Mouse (Mus musculus): ENCODE results near the gene Tas2r135. TPM values are rescaled to one million over a fixed set of nuclear protein-coding genes. Genes with fewer than 3 reads are reported as not detected.

Tas2r135 gene
- polyA plus RNA-seq, 1 experiment from 2014 or later: not detected

- H3K27me3 ChIP-seq (ENCODE audit: control insufficient read depth, insufficient read depth, low read length): no peaks in the 10 kb centered on the region
- 20% methylated on average over 4 of the region's 4 CpGs for WGBS
- ATAC-seq (ENCODE audit: insufficient number of reproducible peaks, low FRiP score, low TSS enrichment, low read depth) (no peak), DNase-seq (ENCODE audit: low spot score) (no peak)
- H3K4me1 ChIP-seq (ENCODE audit: control insufficient read depth, insufficient read depth, low read length): peaks cover 7% of the 10 kb centered on the region; the same call in 1 of the 2 replicates
- no peak overlapping the region for H3K9ac ChIP-seq (ENCODE audit: low read length)
- no peak overlapping the region for H3K4me2 ChIP-seq (ENCODE audit: low read depth, severe bottlenecking)
- no peak overlapping the region for H3K4me3 ChIP-seq (ENCODE audit: low read depth, low read length)
- no peaks in the 10 kb centered on the region for H3K36me3 ChIP-seq (ENCODE audit: control insufficient read depth, insufficient read depth, low read length)
- H3K27ac ChIP-seq (replicated peaks; ENCODE audit: low read depth, low read length): no peak overlapping the region
- no peaks in the 10 kb centered on the region for H3K9me3 ChIP-seq (ENCODE audit: control insufficient read depth, low read length)
These were observed 34.4 kb upstream of the Tas2r135 start for GRCm38 (mm10) chr6:42370630-42371363.

GRCm38 (mm10) chr6:42372001-42372400, 33.2 kb upstream of the Tas2r135 start:
- Histone ChIP-seq H3K27me3 (ENCODE audit: control insufficient read depth, insufficient read depth, low read length) (no peaks in the 10 kb centered on the region), H3K4me1 (ENCODE audit: control insufficient read depth, insufficient read depth, low read length) (peaks cover 7% of the 10 kb centered on the region; the same call in 1 of the 2 replicates), H3K9me3 (ENCODE audit: control insufficient read depth, low read length) (no peaks in the 10 kb centered on the region), H3K27ac (replicated peaks; ENCODE audit: low read depth, low read length) (no peak overlapping the region), H3K4me3 (ENCODE audit: low read depth, low read length) (no peak overlapping the region), H3K36me3 (ENCODE audit: control insufficient read depth, insufficient read depth, low read length) (no peaks in the 10 kb centered on the region), H3K4me2 (ENCODE audit: low read depth, severe bottlenecking) (no peak overlapping the region), H3K9ac (ENCODE audit: low read length) (no peak overlapping the region)
- 2% methylated on average over 3 of the region's 3 CpGs for WGBS
- no peak for DNase-seq (ENCODE audit: low spot score)
- ATAC-seq (ENCODE audit: insufficient number of reproducible peaks, low FRiP score, low TSS enrichment, low read depth): no peak

- WGBS: 13% methylated on average over 9 of the region's 9 CpGs
- Histone ChIP-seq H3K27ac (replicated peaks; ENCODE audit: low read depth, low read length) (no peak overlapping the region), H3K27me3 (ENCODE audit: control insufficient read depth, insufficient read depth, low read length) (no peaks in the 10 kb centered on the region), H3K4me1 (ENCODE audit: control insufficient read depth, insufficient read depth, low read length) (peaks cover 7% of the 10 kb centered on the region; the same call in 1 of the 2 replicates), H3K4me3 (ENCODE audit: low read depth, low read length) (peak overlapping the region; percentile 48), H3K36me3 (ENCODE audit: control insufficient read depth, insufficient read depth, low read length) (no peaks in the 10 kb centered on the region), H3K9ac (ENCODE audit: low read length) (no peak overlapping the region; the same call in 1 of the 2 replicates), H3K4me2 (ENCODE audit: low read depth, severe bottlenecking) (peak overlapping the region; percentile 89), H3K9me3 (ENCODE audit: control insufficient read depth, low read length) (no peaks in the 10 kb centered on the region)
- no peak for DNase-seq (ENCODE audit: low spot score)
- peak; percentile 52 for ATAC-seq (ENCODE audit: insufficient number of reproducible peaks, low FRiP score, low TSS enrichment, low read depth)
These were observed 32.8 kb upstream of the Tas2r135 start for GRCm38 (mm10) chr6:42372421-42372815.

- WGBS: under 1% methylated on average over 29 of the region's 36 CpGs
- ATAC-seq (ENCODE audit: insufficient number of reproducible peaks, low FRiP score, low TSS enrichment, low read depth): peak; percentile 74
- Histone ChIP-seq H3K4me1 (ENCODE audit: control insufficient read depth, insufficient read depth, low read length) (peaks cover 7% of the 10 kb centered on the region; the same call in 1 of the 2 replicates), H3K9ac (ENCODE audit: low read length) (peak within 1 kb of the TSS; percentile 56), H3K27ac (replicated peaks; ENCODE audit: low read depth, low read length) (0 out of 2 replicates have a peak within 1 kb of the TSS, but pooled peaks have one; percentile 26), H3K4me2 (ENCODE audit: low read depth, severe bottlenecking) (peak within 1 kb of the TSS; percentile 89), H3K4me3 (ENCODE audit: low read depth, low read length) (peak within 1 kb of the TSS; percentile 48), H3K36me3 (ENCODE audit: control insufficient read depth, insufficient read depth, low read length) (no peaks in the 10 kb centered on the region), H3K27me3 (ENCODE audit: control insufficient read depth, insufficient read depth, low read length) (no peaks in the 10 kb centered on the region), H3K9me3 (ENCODE audit: control insufficient read depth, low read length) (no peaks in the 10 kb centered on the region)
- peak; percentile 81 for DNase-seq (ENCODE audit: low spot score)
These were observed 32.3 kb upstream of the Tas2r135 start, which contains the start of gene Epha1 for GRCm38 (mm10) chr6:42372816-42373547. TSS of gene Epha1 (minus strand) at chr6:42373268.

GRCm38 (mm10) chr6:42373669-42374430, 31.4 kb upstream of the Tas2r135 start:
- 50% methylated on average over 6 of the region's 7 CpGs for WGBS
- Histone ChIP-seq H3K27me3 (ENCODE audit: control insufficient read depth, insufficient read depth, low read length) (no peaks in the 10 kb centered on the region), H3K9ac (ENCODE audit: low read length) (no peak overlapping the region), H3K9me3 (ENCODE audit: control insufficient read depth, low read length) (no peaks in the 10 kb centered on the region), H3K36me3 (ENCODE audit: control insufficient read depth, insufficient read depth, low read length) (no peaks in the 10 kb centered on the region), H3K4me3 (ENCODE audit: low read depth, low read length) (peak overlapping the region; percentile 48; the same call in 1 of the 2 replicates), H3K4me1 (ENCODE audit: control insufficient read depth, insufficient read depth, low read length) (peaks cover 7% of the 10 kb centered on the region; the same call in 1 of the 2 replicates), H3K4me2 (ENCODE audit: low read depth, severe bottlenecking) (peak overlapping the region; percentile 89), H3K27ac (replicated peaks; ENCODE audit: low read depth, low read length) (no peak overlapping the region)
- DNase-seq (ENCODE audit: low spot score) (no peak), ATAC-seq (ENCODE audit: insufficient number of reproducible peaks, low FRiP score, low TSS enrichment, low read depth) (no peak)

- H3K4me1 ChIP-seq (ENCODE audit: control insufficient read depth, insufficient read depth, low read length): peaks cover 7% of the 10 kb centered on the region; the same call in 1 of the 2 replicates
- H3K27me3 ChIP-seq (ENCODE audit: control insufficient read depth, insufficient read depth, low read length): no peaks in the 10 kb centered on the region
- H3K27ac ChIP-seq (replicated peaks; ENCODE audit: low read depth, low read length): no peak overlapping the region
- no peaks in the 10 kb centered on the region for H3K9me3 ChIP-seq (ENCODE audit: control insufficient read depth, low read length)
- H3K9ac ChIP-seq (ENCODE audit: low read length): no peak overlapping the region
- no peak overlapping the region for H3K4me3 ChIP-seq (ENCODE audit: low read depth, low read length)
- DNase-seq (ENCODE audit: low spot score): no peak
- no peak overlapping the region for H3K4me2 ChIP-seq (ENCODE audit: low read depth, severe bottlenecking)
- ATAC-seq (ENCODE audit: insufficient number of reproducible peaks, low FRiP score, low TSS enrichment, low read depth): no peak
- WGBS: 89% methylated on average over 4 of the region's 4 CpGs
- no peaks in the 10 kb centered on the region for H3K36me3 ChIP-seq (ENCODE audit: control insufficient read depth, insufficient read depth, low read length)
These were observed 30.5 kb upstream of the Tas2r135 start for GRCm38 (mm10) chr6:42374701-42375100.

- H3K4me3 ChIP-seq (ENCODE audit: low read depth, low read length): no peak overlapping the region
These were observed 30.1 kb upstream of the Tas2r135 start for GRCm38 (mm10) chr6:42375131-42375530.

GRCm38 (mm10) chr6:42376016-42376415, 29.2 kb upstream of the Tas2r135 start:
- Histone ChIP-seq H3K27ac (replicated peaks; ENCODE audit: low read depth, low read length) (no peak overlapping the region), H3K4me2 (ENCODE audit: low read depth, severe bottlenecking) (no peak overlapping the region), H3K4me1 (ENCODE audit: control insufficient read depth, insufficient read depth, low read length) (peaks cover 4% of the 10 kb centered on the region; the same call in 1 of the 2 replicates), H3K36me3 (ENCODE audit: control insufficient read depth, insufficient read depth, low read length) (no peaks in the 10 kb centered on the region), H3K9ac (ENCODE audit: low read length) (no peak overlapping the region), H3K4me3 (ENCODE audit: low read depth, low read length) (no peak overlapping the region), H3K9me3 (ENCODE audit: control insufficient read depth, low read length) (no peaks in the 10 kb centered on the region), H3K27me3 (ENCODE audit: control insufficient read depth, insufficient read depth, low read length) (no peaks in the 10 kb centered on the region)
- 44% methylated on average over 4 of the region's 4 CpGs for WGBS
- no peak for ATAC-seq (ENCODE audit: insufficient number of reproducible peaks, low FRiP score, low TSS enrichment, low read depth)
- no peak for DNase-seq (ENCODE audit: low spot score)

More at GRCm38 (mm10) chr6:42375131-42375530, 30.1 kb upstream of the Tas2r135 start:
- Histone ChIP-seq H3K27me3 (ENCODE audit: control insufficient read depth, insufficient read depth, low read length) (no peaks in the 10 kb centered on the region), H3K9me3 (ENCODE audit: control insufficient read depth, low read length) (no peaks in the 10 kb centered on the region), H3K4me2 (ENCODE audit: low read depth, severe bottlenecking) (no peak overlapping the region), H3K36me3 (ENCODE audit: control insufficient read depth, insufficient read depth, low read length) (no peaks in the 10 kb centered on the region), H3K27ac (replicated peaks; ENCODE audit: low read depth, low read length) (no peak overlapping the region), H3K9ac (ENCODE audit: low read length) (no peak overlapping the region), H3K4me1 (ENCODE audit: control insufficient read depth, insufficient read depth, low read length) (peaks cover 4% of the 10 kb centered on the region; the same call in 1 of the 2 replicates)
- DNase-seq (ENCODE audit: low spot score) (no peak), ATAC-seq (ENCODE audit: insufficient number of reproducible peaks, low FRiP score, low TSS enrichment, low read depth) (no peak)
- WGBS: 82% methylated on average over 2 of the region's 2 CpGs

All from limb, embryonic 11.5 days (tissue).